Comparison of ENCODE assay signal across 18 mouse cellular contexts in genomic region chr17:45566031-45566359, GRCm38 (mm10). TPM values are rescaled to one million over a fixed set of nuclear protein-coding genes. Genes with fewer than 3 reads are reported as not detected.
DNase-seq lines count a peak whose midpoint lies in the region; ATAC-seq and TF ChIP-seq lines count a peak whose summit lies in the region.
"Had no signal": no experiment of that assay in that cellular context is flagged by ENCODE, and none has a peak within 500 bp of the region (broad histone marks: within the 10 kb centered on the region; RNA-seq: fewer than 3 reads in every experiment).

No protein-coding gene starts in this region.

- H3K4me2 ChIP-seq in intestine, embryonic 15.5 days (replicated peaks): no peak overlapping the region
- no peak overlapping the region for H3K4me2 ChIP-seq in intestine, embryonic 16.5 days (ENCODE audit: low read depth, low read length)
- H3K4me2 ChIP-seq in midbrain, embryonic 13.5 days (replicated peaks): no peak overlapping the region
- no peak overlapping the region for H3K4me2 ChIP-seq in midbrain, embryonic 14.5 days (ENCODE audit: low read length)
- H3K4me2 ChIP-seq in limb, embryonic 13.5 days (replicated peaks): no peak overlapping the region

- TF ChIP-seq RAD21 in MEL (IDR thresholded peaks at IDR 0.05; ENCODE audit: low read depth, low read length): no peak

- TF ChIP-seq CTCF in MEL (IDR thresholded peaks at IDR 0.05 in 2 of 3, conservative IDR thresholded peaks at IDR 0.05 in 1 of 3; ENCODE audit: control insufficient read depth in 1 of 3, insufficient read depth in 1 of 3, low read depth in 2 of 3, low read length in 3 of 3, poor library complexity in 1 of 3, severe bottlenecking in 1 of 3): no peak

- no peak for TF ChIP-seq EP300 in MEL (IDR thresholded peaks at IDR 0.05; ENCODE audit: low read depth in 1 of 2, low read length in 2 of 2)

- DNase-seq in midbrain, embryonic 14.5 days: no peak
- DNase-seq in MEL (ENCODE audit: low read depth, low spot score): peak; percentile 62
- no peak for DNase-seq in heart, adult 9 months (ENCODE audit: low spot score in 2 of 2)
- DNase-seq: adrenal gland, postnatal 25 days; cerebellum, adult 11 months; gastrocnemius, postnatal 14 days; heart, adult 2 months; kidney, adult 8-10 months; lung, postnatal 4 days; thymus, postnatal 14 days had no signal

- 72% methylated on average over 1 of the region's 1 CpGs for WGBS in intestine, embryonic 15.5 days
- 58% methylated on average over 1 of the region's 1 CpGs for WGBS in intestine, embryonic 16.5 days
- WGBS in midbrain, embryonic 13.5 days: 91% methylated on average over 1 of the region's 1 CpGs
- WGBS in midbrain, embryonic 14.5 days: 95% methylated on average over 1 of the region's 1 CpGs
- 50% methylated on average over 1 of the region's 1 CpGs for WGBS in limb, embryonic 13.5 days

- no peak overlapping the region for H3K4me3 ChIP-seq in intestine, embryonic 15.5 days (replicated peaks)
- no peak overlapping the region for H3K4me3 ChIP-seq in intestine, embryonic 16.5 days (ENCODE audit: low read length)
- no peak overlapping the region for H3K4me3 ChIP-seq in midbrain, embryonic 13.5 days (replicated peaks)
- H3K4me3 ChIP-seq in midbrain, embryonic 14.5 days (replicated peaks; ENCODE audit: low read depth, low read length): no peak overlapping the region
- no peak overlapping the region for H3K4me3 ChIP-seq in MEL (ENCODE audit: control insufficient read depth in 1 of 2, insufficient read depth in 1 of 2, low read depth in 2 of 2, low read length in 2 of 2)
- peak overlapping the region; percentile 0; the same call in 1 of the 2 replicates for H3K4me3 ChIP-seq in limb, embryonic 13.5 days
- H3K4me3 ChIP-seq: heart, adult 2 months; lung, embryonic 15.5 days; myocyte had no signal

- H3K4me1 ChIP-seq in intestine, embryonic 15.5 days (replicated peaks): peaks cover 27% of the 10 kb centered on the region
- peaks cover 21% of the 10 kb centered on the region for H3K4me1 ChIP-seq in intestine, embryonic 16.5 days (ENCODE audit: control insufficient read depth, insufficient read depth, low read length)
- H3K4me1 ChIP-seq in midbrain, embryonic 13.5 days (replicated peaks): peaks cover 63% of the 10 kb centered on the region
- peaks cover 8% of the 10 kb centered on the region for H3K4me1 ChIP-seq in midbrain, embryonic 14.5 days (ENCODE audit: control insufficient read depth, insufficient read depth, low read length)
- peaks cover 0 to 22% of the 10 kb centered on the region in 2 experiments; a peak in 2 of 4 replicates for H3K4me1 ChIP-seq in MEL (ENCODE audit: control insufficient read depth in 1 of 2, insufficient read depth in 2 of 2, low read length in 2 of 2)
- H3K4me1 ChIP-seq in limb, embryonic 13.5 days: peaks cover 47% of the 10 kb centered on the region

- no peak for ATAC-seq in intestine, embryonic 15.5 days
- no peak for ATAC-seq in intestine, embryonic 16.5 days
- ATAC-seq in midbrain, embryonic 13.5 days: no peak
- ATAC-seq in midbrain, embryonic 14.5 days (ENCODE audit: low FRiP score, low TSS enrichment): no peak
- ATAC-seq in limb, embryonic 13.5 days (ENCODE audit: low FRiP score, low read depth): no peak
- ATAC-seq: activated CD4-positive, CD25-positive, alpha-beta regulatory T cell, adult 4 months had no signal

- no peaks in the 10 kb centered on the region for H3K27me3 ChIP-seq in intestine, embryonic 15.5 days (replicated peaks)
- no peaks in the 10 kb centered on the region for H3K27me3 ChIP-seq in intestine, embryonic 16.5 days (replicated peaks; ENCODE audit: control insufficient read depth, insufficient read depth, low read length)
- H3K27me3 ChIP-seq in midbrain, embryonic 13.5 days: no peaks in the 10 kb centered on the region
- H3K27me3 ChIP-seq in midbrain, embryonic 14.5 days (ENCODE audit: control insufficient read depth, insufficient read depth, low read length): no peaks in the 10 kb centered on the region
- no peaks in the 10 kb centered on the region for H3K27me3 ChIP-seq in MEL (ENCODE audit: control insufficient read depth in 1 of 2, insufficient read depth in 2 of 2, low read length in 2 of 2)
- no peaks in the 10 kb centered on the region for H3K27me3 ChIP-seq in limb, embryonic 13.5 days
- H3K27me3 ChIP-seq: lung, embryonic 15.5 days had no signal

- peak overlapping the region; percentile 48; the same call in 1 of the 2 replicates for H3K27ac ChIP-seq in intestine, embryonic 15.5 days
- no peak overlapping the region for H3K27ac ChIP-seq in intestine, embryonic 16.5 days (ENCODE audit: low read length)
- 0 out of 2 replicates have a peak overlapping the region, but pooled peaks have one; percentile 30 for H3K27ac ChIP-seq in midbrain, embryonic 13.5 days
- no peak overlapping the region for H3K27ac ChIP-seq in midbrain, embryonic 14.5 days (replicated peaks; ENCODE audit: low read depth, low read length)
- H3K27ac ChIP-seq in MEL (ENCODE audit: control insufficient read depth, low read depth, low read length): no peak overlapping the region
- H3K27ac ChIP-seq in limb, embryonic 13.5 days: no peak overlapping the region
- H3K27ac ChIP-seq: heart, adult 2 months; lung, embryonic 15.5 days had no signal

- peaks cover 45% of the 10 kb centered on the region for H3K36me3 ChIP-seq in intestine, embryonic 15.5 days
- peaks cover 27% of the 10 kb centered on the region for H3K36me3 ChIP-seq in intestine, embryonic 16.5 days (ENCODE audit: control insufficient read depth, insufficient read depth, low read length)
- H3K36me3 ChIP-seq in midbrain, embryonic 13.5 days: peaks cover 56% of the 10 kb centered on the region
- H3K36me3 ChIP-seq in midbrain, embryonic 14.5 days (ENCODE audit: control insufficient read depth, insufficient read depth, low read length): peaks cover 53% of the 10 kb centered on the region
- H3K36me3 ChIP-seq in MEL (ENCODE audit: control insufficient read depth in 1 of 2, insufficient read depth in 2 of 2, low read length in 2 of 2): peaks cover 14 to 19% of the 10 kb centered on the region in 2 experiments
- H3K36me3 ChIP-seq in limb, embryonic 13.5 days: peaks cover 54% of the 10 kb centered on the region

- no peak for TF ChIP-seq POLR2A in MEL (IDR thresholded peaks at IDR 0.05; ENCODE audit: control insufficient read depth in 1 of 2, insufficient read depth in 1 of 2, low read depth in 1 of 2, low read length in 2 of 2, poor library complexity in 1 of 2)

- H3K9me3 ChIP-seq in intestine, embryonic 15.5 days: no peaks in the 10 kb centered on the region
- no peaks in the 10 kb centered on the region for H3K9me3 ChIP-seq in intestine, embryonic 16.5 days (ENCODE audit: control insufficient read depth, low read length)
- H3K9me3 ChIP-seq in midbrain, embryonic 13.5 days: no peaks in the 10 kb centered on the region
- no peaks in the 10 kb centered on the region for H3K9me3 ChIP-seq in midbrain, embryonic 14.5 days (ENCODE audit: control insufficient read depth, low read length)
- H3K9me3 ChIP-seq in MEL (replicated peaks; ENCODE audit: insufficient read depth, low read length): no peaks in the 10 kb centered on the region
- H3K9me3 ChIP-seq in limb, embryonic 13.5 days: no peaks in the 10 kb centered on the region
- H3K9me3 ChIP-seq: lung, embryonic 15.5 days had no signal

- no peak overlapping the region for H3K9ac ChIP-seq in intestine, embryonic 15.5 days
- no peak overlapping the region for H3K9ac ChIP-seq in intestine, embryonic 16.5 days (ENCODE audit: low read depth, low read length)
- no peak overlapping the region for H3K9ac ChIP-seq in midbrain, embryonic 13.5 days (replicated peaks)
- H3K9ac ChIP-seq in midbrain, embryonic 14.5 days (replicated peaks; ENCODE audit: low read length): no peak overlapping the region
- H3K9ac ChIP-seq in MEL (ENCODE audit: control insufficient read depth, low read depth, low read length, poor library complexity, severe bottlenecking): no peak overlapping the region
- H3K9ac ChIP-seq in limb, embryonic 13.5 days: no peak overlapping the region
- H3K9ac ChIP-seq: lung, embryonic 15.5 days had no signal

- peaks cover 28% of the 10 kb centered on the region for H3K79me2 ChIP-seq in MEL (ENCODE audit: control insufficient read depth, insufficient read depth, low read length, poor library complexity)

RNA-seq across cellular contexts. Expression of gene Slc35b2, which starts 2.3 kb away (rescaled TPM):
- polyA plus RNA-seq in intestine, embryonic 15.5 days (2015; fragmentation: Nextera tagmentation; extraction: Ambion mirVana): 124 and 128 TPM in 2 replicates
- 132 and 136 TPM in 2 replicates for polyA plus RNA-seq in intestine, embryonic 16.5 days (2015; fragmentation: Nextera tagmentation; extraction: Ambion mirVana)
- polyA plus RNA-seq in midbrain, embryonic 13.5 days (2015; fragmentation: Nextera tagmentation; extraction: Ambion mirVana): 89.2 and 95.3 TPM in 2 replicates
- 73.0 and 77.1 TPM in 2 replicates for polyA plus RNA-seq in midbrain, embryonic 14.5 days (2014; fragmentation: Nextera tagmentation; extraction: Ambion mirVana)
- total RNA-seq in MEL (2012; rRNA removed): 65.8 and 81.7 TPM in 2 replicates
- 100 to 1,000 TPM in 1 of 2 experiments, not detected in 1; 111 TPM for polyA plus RNA-seq in MEL (2012; ENCODE audit: insufficient read depth in 1 of 2, insufficient read length in 2 of 2, low read depth in 1 of 2, low replicate concordance in 2 of 2, missing spikeins in 1 of 2)
- 114 and 127 TPM in 2 replicates for polyA plus RNA-seq in limb, embryonic 13.5 days (2015; fragmentation: Nextera tagmentation; extraction: Ambion mirVana)

RNA-seq across cellular contexts. Expression of gene Hsp90ab1, which starts 7.1 kb away (rescaled TPM):
- polyA plus RNA-seq in intestine, embryonic 15.5 days (2015; fragmentation: Nextera tagmentation; extraction: Ambion mirVana): 1,578 and 1,609 TPM in 2 replicates
- 1,309 and 1,475 TPM in 2 replicates for polyA plus RNA-seq in intestine, embryonic 16.5 days (2015; fragmentation: Nextera tagmentation; extraction: Ambion mirVana)
- polyA plus RNA-seq in midbrain, embryonic 13.5 days (2015; fragmentation: Nextera tagmentation; extraction: Ambion mirVana): 1,587 and 1,677 TPM in 2 replicates
- polyA plus RNA-seq in midbrain, embryonic 14.5 days (2014; fragmentation: Nextera tagmentation; extraction: Ambion mirVana): 1,248 and 1,388 TPM in 2 replicates
- total RNA-seq in MEL (2012; rRNA removed): 1,032 and 1,220 TPM in 2 replicates
- polyA plus RNA-seq in MEL (2012; ENCODE audit: insufficient read depth in 1 of 2, insufficient read length in 2 of 2, low read depth in 1 of 2, low replicate concordance in 2 of 2, missing spikeins in 1 of 2): over 10,000 TPM in 1 of 2 experiments, 1,000 to 10,000 TPM in 1; 4,130 to 27,726 TPM
- 1,635 and 1,682 TPM in 2 replicates for polyA plus RNA-seq in limb, embryonic 13.5 days (2015; fragmentation: Nextera tagmentation; extraction: Ambion mirVana)

RNA-seq across cellular contexts. Expression of gene Nfkbie, which starts 10.5 kb away (rescaled TPM):
- 4.8 and 4.9 TPM in 2 replicates for polyA plus RNA-seq in intestine, embryonic 15.5 days (2015; fragmentation: Nextera tagmentation; extraction: Ambion mirVana)
- polyA plus RNA-seq in intestine, embryonic 16.5 days (2015; fragmentation: Nextera tagmentation; extraction: Ambion mirVana): 5.0 and 5.5 TPM in 2 replicates
- 5.2 and 7.1 TPM in 2 replicates for polyA plus RNA-seq in midbrain, embryonic 13.5 days (2015; fragmentation: Nextera tagmentation; extraction: Ambion mirVana)
- polyA plus RNA-seq in midbrain, embryonic 14.5 days (2014; fragmentation: Nextera tagmentation; extraction: Ambion mirVana): 4.2 and 4.9 TPM in 2 replicates
- total RNA-seq in MEL (2012; rRNA removed): 2.7 and 3.3 TPM in 2 replicates
- polyA plus RNA-seq in MEL (2012; ENCODE audit: insufficient read depth in 1 of 2, insufficient read length in 2 of 2, low read depth in 1 of 2, low replicate concordance in 2 of 2, missing spikeins in 1 of 2): 1 to 10 TPM in 1 of 2 experiments, not detected in 1; 5.7 TPM
- polyA plus RNA-seq in limb, embryonic 13.5 days (2015; fragmentation: Nextera tagmentation; extraction: Ambion mirVana): 6.2 and 6.3 TPM in 2 replicates

RNA-seq across cellular contexts. Expression of gene Tmem151b, which starts 16.5 kb away (rescaled TPM):
- 2.5 and 2.7 TPM in 2 replicates for polyA plus RNA-seq in intestine, embryonic 15.5 days (2015; fragmentation: Nextera tagmentation; extraction: Ambion mirVana)
- polyA plus RNA-seq in intestine, embryonic 16.5 days (2015; fragmentation: Nextera tagmentation; extraction: Ambion mirVana): 2.2 and 2.5 TPM in 2 replicates
- 23.5 and 25.5 TPM in 2 replicates for polyA plus RNA-seq in midbrain, embryonic 13.5 days (2015; fragmentation: Nextera tagmentation; extraction: Ambion mirVana)
- polyA plus RNA-seq in midbrain, embryonic 14.5 days (2014; fragmentation: Nextera tagmentation; extraction: Ambion mirVana): 20.4 and 24.1 TPM in 2 replicates
- 0.15 and 0.33 TPM in 2 replicates for total RNA-seq in MEL (2012; rRNA removed)
- polyA plus RNA-seq in MEL (2012; ENCODE audit: insufficient read depth in 1 of 2, insufficient read length in 2 of 2, low read depth in 1 of 2, low replicate concordance in 2 of 2, missing spikeins in 1 of 2): 1 to 10 TPM in 1 of 2 experiments, not detected in 1; 1.1 TPM
- 10.0 and 10.5 TPM in 2 replicates for polyA plus RNA-seq in limb, embryonic 13.5 days (2015; fragmentation: Nextera tagmentation; extraction: Ambion mirVana)
- total RNA-seq: liver, adult 2 months had no signal
- polyA plus RNA-seq: activated CD4-positive, CD25-positive, alpha-beta regulatory T cell, adult 4 months had no signal

RNA-seq across cellular contexts. Expression of gene Slc29a1, which starts 33.4 kb away (rescaled TPM):
- polyA plus RNA-seq in intestine, embryonic 15.5 days (2015; fragmentation: Nextera tagmentation; extraction: Ambion mirVana): 80.0 and 85.4 TPM in 2 replicates
- polyA plus RNA-seq in intestine, embryonic 16.5 days (2015; fragmentation: Nextera tagmentation; extraction: Ambion mirVana): 73.4 and 83.1 TPM in 2 replicates
- polyA plus RNA-seq in midbrain, embryonic 13.5 days (2015; fragmentation: Nextera tagmentation; extraction: Ambion mirVana): 29.7 and 30.4 TPM in 2 replicates
- polyA plus RNA-seq in midbrain, embryonic 14.5 days (2014; fragmentation: Nextera tagmentation; extraction: Ambion mirVana): 21.2 and 33.2 TPM in 2 replicates
- total RNA-seq in MEL (2012; rRNA removed): 200 and 238 TPM in 2 replicates
- polyA plus RNA-seq in MEL (2012; ENCODE audit: insufficient read depth in 1 of 2, insufficient read length in 2 of 2, low read depth in 1 of 2, low replicate concordance in 2 of 2, missing spikeins in 1 of 2): 100 to 1,000 TPM in 1 of 2 experiments, not detected in 1; 341 TPM
- polyA plus RNA-seq in limb, embryonic 13.5 days (2015; fragmentation: Nextera tagmentation; extraction: Ambion mirVana): 74.0 and 83.4 TPM in 2 replicates

Comparison
In these comparisons a context has a peak if more than half of its experiments do, and no peak if none do; other contexts are left out.
1. H3K27ac ChIP-seq: peak in intestine, embryonic 15.5 days (single experiment) and midbrain, embryonic 13.5 days (single experiment); none in intestine, embryonic 16.5 days (single experiment), midbrain, embryonic 14.5 days (single experiment), MEL (single experiment) and limb, embryonic 13.5 days (single experiment).